Mouse (Mus musculus) forebrain, postnatal 0 days (tissue): Measurements from ENCODE around the gene Polr3h. TPM values are rescaled to one million over a fixed set of nuclear protein-coding genes. Genes with fewer than 3 reads are reported as not detected.
"Not testable (repeated sequence)": the region's sequence is repeated elsewhere in the genome, so short reads cannot be mapped to it uniquely, and the experiment has no call there.

Experiments used
- ATAC-seq: fragments of 200-750 bp; cut with Nextera tagmentation; 2 replicates; pipeline ENCODE4 v1.8.0; 2017; ENCODE audit warnings: mild to moderate bottlenecking, moderate library complexity
- DNase-seq: peaks from one replicate; pipeline ENCODE4 v3.0.0-alpha.2; 2015
- H3K27ac ChIP-seq: fragments of 300-500 bp; sonication (generic); 2 replicates; pipeline ENCODE4 v1.5.1; 2014; ENCODE audit warnings: low read depth, mild to moderate bottlenecking, antibody characterized with exemption, low read length, moderate library complexity, mixed read lengths
- H3K27me3 ChIP-seq: fragments of 300-500 bp; sonication (generic); 2 replicates; pipeline ENCODE4 v1.6.1; 2014; ENCODE audit warnings: mild to moderate bottlenecking, low read length, mixed read lengths; ENCODE audit not compliant: insufficient read depth
- H3K36me3 ChIP-seq: fragments of 300-500 bp; sonication (generic); 2 replicates; pipeline ENCODE4 v1.6.1; 2014; ENCODE audit warnings: mild to moderate bottlenecking, moderate library complexity; ENCODE audit not compliant: insufficient read depth
- H3K4me1 ChIP-seq: fragments of 300-500 bp; sonication (generic); 2 replicates; pipeline ENCODE4 v1.6.1; 2014; ENCODE audit warnings: antibody characterized with exemption; ENCODE audit not compliant: insufficient read depth
- H3K4me2 ChIP-seq: fragments of 300-500 bp; sonication (generic); 2 replicates; pipeline ENCODE4 v1.6.1; 2014; ENCODE audit warnings: low read depth, mild to moderate bottlenecking, moderate library complexity
- H3K4me3 ChIP-seq: fragments of 300-500 bp; sonication (generic); 2 replicates; pipeline ENCODE4 v1.5.1; 2014; ENCODE audit warnings: low read depth, low read length, mixed read lengths
- H3K9ac ChIP-seq: fragments of 300-500 bp; sonication (generic); 2 replicates; pipeline ENCODE4 v1.6.1; 2014; ENCODE audit warnings: mild to moderate bottlenecking
- H3K9me3 ChIP-seq: fragments of 300-500 bp; sonication (generic); 2 replicates; pipeline ENCODE4 v1.6.1; 2016; ENCODE audit warnings: low read length
- CTCF ChIP-seq: sonication (generic); IDR thresholded peaks from 2 replicates; pipeline ENCODE4 v1.5.1; 2016; ENCODE audit warnings: antibody characterized with exemption, control low read depth, low read depth
- WGBS: fragments of 180-500 bp; shearing (Covaris S2); extraction: QIAGEN DNeasy Blood & Tissue Kit; methylation state at CpG from one replicate; pipeline ENCODE4 v1.1.7; 2014; 5-methylcytosine and 5-hydroxymethylcytosine counted together
- polyA plus RNA-seq: library from polyadenylated mRNA; unstranded; fragments of >200 nt; fragmentation: Nextera tagmentation; extraction: Ambion mirVana; gene quantifications from 2 replicates; pipeline ENCODE4 v1.2.1, GENCODE M21; 2015
- total RNA-seq: library from RNA; depleted of rRNA; stranded (reverse); fragments of >200 nt; gene quantifications from 2 replicates; pipeline ENCODE4 v1.2.3, GENCODE M21; 2014

Gene Polr3h
- total and polyA plus RNA-seq, 2 experiments from 2014 or later = 52.8 to 105 TPM

DNA sequence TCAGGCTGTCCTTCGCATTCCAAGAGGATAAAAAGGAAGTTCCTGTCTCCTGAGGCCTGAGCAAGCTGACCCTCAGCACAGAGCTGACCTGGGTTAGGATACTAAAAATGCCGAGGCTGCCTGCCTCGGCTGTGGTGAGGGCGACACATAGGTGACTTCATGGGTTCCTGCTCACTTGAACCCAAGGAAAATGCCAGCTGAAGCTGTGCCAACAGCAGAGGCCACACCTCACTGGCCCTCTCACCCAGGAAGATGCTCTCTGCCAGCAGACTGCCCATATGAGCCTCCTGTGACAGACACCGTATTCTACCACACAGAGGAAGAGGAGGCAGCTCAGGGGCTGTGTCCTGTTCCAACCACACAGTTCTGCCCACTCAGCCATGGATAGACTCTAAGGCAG lies 7.0 kb downstream of the Polr3h start:
- no peak for DNase-seq
- Histone ChIP-seq H3K36me3 (peaks cover 47% of the 10 kb centered on the region), H3K4me1 (no peaks in the 10 kb centered on the region), H3K9me3 (no peaks in the 10 kb centered on the region), H3K27me3 (no peaks in the 10 kb centered on the region), H3K4me2 (no peak overlapping the region), H3K9ac (no peak overlapping the region), H3K4me3 (no peak overlapping the region), H3K27ac (no peak overlapping the region)
- WGBS = 85% methylated on average over 5 of the region's 5 CpGs
- ATAC-seq = no peak
- TF ChIP-seq CTCF = no peak

DNA sequence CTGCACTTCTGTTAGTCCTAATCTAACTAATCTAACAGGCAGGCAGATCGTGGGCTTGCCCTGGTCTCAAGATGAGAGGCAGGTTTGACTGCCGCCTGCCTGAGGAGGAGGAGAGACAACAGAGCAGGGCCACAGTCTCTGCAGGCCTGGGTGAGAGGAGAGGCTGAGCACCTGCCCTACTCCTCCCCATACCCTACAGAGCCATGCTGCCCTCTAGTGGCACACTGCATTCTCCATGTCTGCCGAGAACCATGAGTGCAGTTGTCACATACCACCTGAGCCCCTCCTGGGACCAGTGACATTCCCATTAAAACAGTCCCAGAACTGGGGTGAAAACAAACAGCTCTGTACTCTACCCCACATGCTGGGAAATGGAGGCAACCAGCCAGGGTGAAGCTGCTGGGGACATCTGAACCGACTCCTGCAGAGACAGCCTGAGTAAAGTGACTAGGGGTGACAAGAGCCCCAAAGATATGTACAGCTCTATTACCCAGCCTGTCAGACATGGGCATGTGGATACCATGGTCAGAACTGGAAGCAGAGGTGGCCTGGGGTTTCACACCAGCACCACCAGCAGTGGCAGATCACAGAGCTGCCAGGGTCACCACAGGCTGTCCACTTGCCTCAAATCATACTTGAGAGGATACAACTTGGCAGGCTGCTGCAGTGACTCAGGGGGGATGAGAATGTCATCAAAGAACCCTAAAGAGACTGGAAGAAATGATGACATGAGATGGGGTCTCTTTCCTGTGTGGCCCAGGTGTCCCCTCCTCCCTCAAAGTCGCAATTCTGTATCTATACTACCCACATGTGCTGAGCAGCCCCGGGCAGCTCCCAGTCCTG lies 8.2 kb downstream of the Polr3h start:
- 52% methylated on average over 6 of the region's 6 CpGs for WGBS
- H3K4me3 ChIP-seq = no peak overlapping the region
- no peak overlapping the region for H3K9ac ChIP-seq
- peaks cover 55% of the 10 kb centered on the region for H3K36me3 ChIP-seq
- H3K4me2 ChIP-seq = no peak overlapping the region
- H3K27ac ChIP-seq = no peak overlapping the region
- peak; percentile 39 for DNase-seq
- TF ChIP-seq CTCF = peak; percentile 77
- H3K9me3 ChIP-seq = no peaks in the 10 kb centered on the region
- ATAC-seq = no peak
- no peaks in the 10 kb centered on the region for H3K27me3 ChIP-seq
- no peaks in the 10 kb centered on the region for H3K4me1 ChIP-seq

DNA sequence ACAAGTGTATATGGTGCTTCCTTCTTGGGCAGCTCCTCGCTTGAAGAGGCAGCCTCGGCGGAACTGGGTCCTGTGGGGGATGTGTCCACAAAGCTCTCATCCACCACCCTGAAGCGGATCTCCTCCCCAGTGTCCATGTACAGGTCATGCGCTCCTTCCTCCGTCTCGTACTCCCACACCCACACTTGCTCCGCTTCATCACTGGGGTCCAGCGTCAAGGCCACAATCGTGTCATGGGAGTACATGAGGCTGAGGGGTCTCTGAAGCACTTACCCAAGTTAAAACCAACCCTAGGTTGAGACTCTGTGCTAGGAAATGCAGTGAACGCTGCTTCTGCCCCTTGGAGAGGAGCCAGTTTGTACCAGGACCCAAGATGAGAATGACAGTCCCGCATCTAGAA lies 8.8 kb downstream of the Polr3h start:
- Histone ChIP-seq H3K9ac (no peak overlapping the region), H3K4me3 (no peak overlapping the region), H3K4me1 (no peaks in the 10 kb centered on the region), H3K36me3 (peaks cover 61% of the 10 kb centered on the region), H3K4me2 (no peak overlapping the region), H3K27me3 (no peaks in the 10 kb centered on the region), H3K9me3 (no peaks in the 10 kb centered on the region), H3K27ac (no peak overlapping the region)
- DNase-seq (no peak), ATAC-seq (no peak)
- no peak for TF ChIP-seq CTCF
- 91% methylated on average over 12 of the region's 12 CpGs for WGBS

DNA sequence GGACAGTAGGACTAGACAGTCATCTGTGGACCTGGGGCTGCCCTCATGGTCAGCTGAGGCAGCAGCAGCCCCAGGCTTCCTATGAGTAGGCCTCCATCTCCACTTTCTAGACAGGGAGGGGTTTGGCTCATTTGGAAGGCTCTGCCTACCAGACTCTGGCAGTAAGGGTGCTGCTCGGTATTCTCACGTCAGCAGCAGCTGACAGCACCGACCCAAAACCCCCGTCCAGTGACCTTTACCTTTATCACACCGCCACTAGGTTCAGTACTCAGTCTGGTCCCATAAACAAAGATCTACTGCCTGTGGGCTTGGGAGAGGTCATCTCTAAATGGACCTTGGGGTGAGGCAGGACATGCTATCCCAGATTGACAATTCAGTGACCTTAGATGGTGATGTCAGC lies 10.4 kb downstream of the Polr3h start:
- H3K9me3 ChIP-seq = no peaks in the 10 kb centered on the region

DNA sequence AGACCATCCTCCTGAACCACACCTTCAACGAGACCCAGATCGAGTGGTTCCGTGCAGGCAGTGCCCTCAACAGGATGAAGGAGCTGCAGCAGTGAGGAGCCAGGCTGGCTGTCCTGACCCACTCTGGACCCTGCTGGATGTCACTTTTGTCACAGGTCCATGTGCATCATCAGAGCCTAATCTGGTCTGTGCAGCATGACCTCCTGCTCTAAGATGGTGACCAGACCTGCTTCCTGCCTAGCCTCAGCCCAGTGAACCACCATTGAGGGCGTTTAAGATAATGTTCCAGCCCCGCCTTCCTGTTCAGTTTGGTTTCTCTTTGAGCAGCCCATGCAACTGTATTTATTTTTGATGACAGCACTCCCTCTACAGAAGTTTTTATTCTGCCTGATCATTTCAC lies 11.4 kb downstream of the Polr3h start:
- H3K4me3 ChIP-seq = no peak overlapping the region
- ATAC-seq = no peak

More for the DNA sequence above, 10.4 kb downstream of the Polr3h start:
- H3K27me3 ChIP-seq = no peaks in the 10 kb centered on the region
- no peak overlapping the region for H3K9ac ChIP-seq
- no peak overlapping the region for H3K4me3 ChIP-seq
- ATAC-seq = no peak
- H3K36me3 ChIP-seq = peaks cover 66% of the 10 kb centered on the region
- DNase-seq = no peak
- H3K4me2 ChIP-seq = no peak overlapping the region
- H3K27ac ChIP-seq = no peak overlapping the region
- no peak for TF ChIP-seq CTCF
- 80% methylated on average over 5 of the region's 5 CpGs for WGBS
- no peaks in the 10 kb centered on the region for H3K4me1 ChIP-seq

DNA sequence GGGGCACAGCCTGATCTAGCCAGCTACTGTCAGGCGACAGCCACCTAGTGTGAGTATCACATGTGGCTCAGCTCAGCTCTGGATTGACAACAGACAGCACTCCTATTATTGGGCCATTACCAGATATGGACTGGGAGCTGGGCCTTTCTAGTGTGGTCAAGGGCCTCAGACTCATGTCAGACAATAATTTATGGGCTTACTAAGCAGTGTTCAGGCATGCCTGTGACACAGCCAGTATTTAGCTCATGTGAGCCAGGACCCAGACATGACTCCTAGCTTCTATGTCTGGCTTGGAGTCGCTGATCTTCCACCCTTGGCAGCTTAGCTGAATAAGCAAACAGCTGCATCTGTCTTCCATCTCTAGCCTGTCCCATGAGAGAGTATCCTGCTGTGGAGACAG lies 13.5 kb downstream of the Polr3h start:
- Histone ChIP-seq H3K4me2 (no peak overlapping the region), H3K36me3 (peaks cover 87% of the 10 kb centered on the region), H3K27ac (no peak overlapping the region), H3K4me1 (no peaks in the 10 kb centered on the region), H3K4me3 (no peak overlapping the region), H3K9me3 (no peaks in the 10 kb centered on the region), H3K27me3 (no peaks in the 10 kb centered on the region), H3K9ac (no peak overlapping the region)
- no peak for TF ChIP-seq CTCF
- ATAC-seq (no peak), DNase-seq (no peak)
- WGBS = 79% methylated on average over 2 of the region's 2 CpGs

More for the DNA sequence above, 11.4 kb downstream of the Polr3h start:
- Histone ChIP-seq H3K27ac (no peak overlapping the region), H3K9me3 (no peaks in the 10 kb centered on the region), H3K9ac (no peak overlapping the region), H3K36me3 (peaks cover 76% of the 10 kb centered on the region), H3K4me2 (no peak overlapping the region), H3K4me1 (no peaks in the 10 kb centered on the region), H3K27me3 (no peaks in the 10 kb centered on the region)
- TF ChIP-seq CTCF = no peak
- DNase-seq = no peak
- WGBS = 87% methylated on average over 5 of the region's 5 CpGs

DNA sequence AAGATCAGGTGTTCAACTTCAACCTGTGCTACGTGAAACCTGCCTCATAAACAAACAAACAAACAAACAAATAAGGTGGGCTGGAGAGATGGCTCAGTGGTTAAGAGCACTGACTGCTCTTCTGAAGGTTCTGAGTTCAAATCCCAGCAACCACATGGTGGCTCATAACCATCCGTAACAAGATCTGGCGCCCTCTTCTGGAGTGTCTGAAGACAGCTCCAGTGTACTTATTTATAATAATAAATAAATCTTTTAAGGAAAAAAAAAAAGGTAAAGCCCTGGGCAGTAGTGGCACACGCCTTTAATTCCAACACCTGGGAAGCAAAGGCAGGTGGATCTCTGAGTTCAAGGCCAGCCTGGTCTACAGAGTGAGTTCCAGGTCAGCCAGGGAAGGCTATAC lies 17.3 kb downstream of the Polr3h start:
- not testable (repeated sequence) for H3K9me3 ChIP-seq, H3K4me1 ChIP-seq, H3K9ac ChIP-seq, H3K27me3 ChIP-seq, H3K4me2 ChIP-seq, ATAC-seq, H3K27ac ChIP-seq, DNase-seq, H3K4me3 ChIP-seq
- 92% methylated on average over 4 of the region's 4 CpGs for WGBS
- peaks cover 87% of the 10 kb centered on the region for H3K36me3 ChIP-seq
- peak; percentile 16; the same call in 1 of the 2 replicates for TF ChIP-seq CTCF
